Mouse (Mus musculus) midbrain, embryonic 16.5 days (tissue): ENCODE data around the gene Sh2d6. TPM values are rescaled to one million over a fixed set of nuclear protein-coding genes. Genes with fewer than 3 reads are reported as not detected.
A peak's percentile ranks its signal among the peaks of the same experiment; 100 is the strongest.

Experiments
- ATAC-seq: fragments of 200-750 bp; cut with Nextera tagmentation; 2 replicates; pipeline ENCODE4 v1.8.0; 2017; ENCODE audit warnings: moderate TSS enrichment
- H3K27ac ChIP-seq: fragments of 300-500 bp; sonication (generic); 2 replicates; pipeline ENCODE4 v1.5.1; 2014; ENCODE audit warnings: mild to moderate bottlenecking, low read length, mixed read lengths
- H3K27me3 ChIP-seq: fragments of 300-500 bp; sonication (generic); 2 replicates; pipeline ENCODE4 v1.6.1; 2014; ENCODE audit warnings: low read depth, low read length, mixed read lengths; ENCODE audit not compliant: control insufficient read depth, insufficient read depth
- H3K36me3 ChIP-seq: fragments of 300-500 bp; sonication (generic); 2 replicates; pipeline ENCODE4 v1.6.1; 2014; ENCODE audit warnings: mild to moderate bottlenecking, low read length, moderate library complexity, mixed read lengths; ENCODE audit not compliant: control insufficient read depth, insufficient read depth
- H3K4me1 ChIP-seq: fragments of 300-500 bp; sonication (generic); 2 replicates; pipeline ENCODE4 v1.6.1; 2014; ENCODE audit warnings: mild to moderate bottlenecking, low read length, mixed read lengths; ENCODE audit not compliant: control insufficient read depth, insufficient read depth
- H3K4me2 ChIP-seq: fragments of 300-500 bp; sonication (generic); 2 replicates; pipeline ENCODE4 v1.6.1; 2014; ENCODE audit warnings: mild to moderate bottlenecking, low read length, mixed read lengths
- H3K4me3 ChIP-seq: fragments of 300-500 bp; sonication (generic); 2 replicates; pipeline ENCODE4 v1.5.1; 2014; ENCODE audit warnings: low read depth, mild to moderate bottlenecking, low read length, moderate library complexity, mixed read lengths
- H3K9ac ChIP-seq: fragments of 300-500 bp; sonication (generic); 2 replicates; pipeline ENCODE4 v1.6.1; 2014; ENCODE audit warnings: low read depth, low read length, mixed read lengths
- H3K9me3 ChIP-seq: fragments of 300-500 bp; sonication (generic); replicated peaks from 2 replicates; pipeline ENCODE4 v1.6.1; 2014; ENCODE audit warnings: mild to moderate bottlenecking, low read length, mixed read lengths; ENCODE audit not compliant: control insufficient read depth, poor library complexity, severe bottlenecking
- WGBS: fragments of 180-500 bp; shearing (Covaris S2); extraction: QIAGEN DNeasy Blood & Tissue Kit; methylation state at CpG from one replicate; pipeline ENCODE4 v1.1.7; 2014; 5-methylcytosine and 5-hydroxymethylcytosine counted together
- polyA plus RNA-seq: library from polyadenylated mRNA; unstranded; fragments of >200 nt; fragmentation: Nextera tagmentation; extraction: Ambion mirVana; gene quantifications from 2 replicates; pipeline ENCODE4 v1.2.1, GENCODE M21; 2015

Sh2d6 gene
- polyA plus RNA-seq, 1 experiment from 2014 or later: 0.84 TPM

DNA sequence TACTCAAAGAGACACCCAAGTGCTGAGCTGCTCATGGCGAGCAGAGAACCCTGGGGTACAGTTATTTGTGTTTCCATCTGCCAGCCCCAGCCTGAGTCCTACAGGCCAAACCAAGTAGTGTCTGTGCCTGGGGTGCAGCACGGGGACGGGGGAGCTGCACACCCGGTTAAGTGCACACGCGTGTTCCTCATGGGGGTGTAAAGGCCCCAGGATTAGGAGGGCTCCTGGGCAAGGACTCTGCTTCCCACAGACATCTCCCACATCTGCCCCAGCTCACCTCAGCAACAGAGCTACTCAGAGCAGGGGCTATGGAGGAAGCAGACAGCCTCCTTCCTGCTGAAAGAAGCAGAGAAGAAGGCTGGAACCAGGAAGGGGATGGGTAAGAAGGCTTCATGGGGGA lies 5.9 kb downstream of the Sh2d6 start:
- H3K4me1 ChIP-seq: peaks cover 49% of the 10 kb centered on the region
- H3K27ac ChIP-seq: no peak overlapping the region
- ATAC-seq: no peak
- no peak overlapping the region for H3K9ac ChIP-seq
- H3K4me3 ChIP-seq: no peak overlapping the region
- H3K27me3 ChIP-seq: no peaks in the 10 kb centered on the region
- no peaks in the 10 kb centered on the region for H3K36me3 ChIP-seq
- WGBS: 92% methylated on average over 6 of the region's 6 CpGs
- no peaks in the 10 kb centered on the region for H3K9me3 ChIP-seq
- no peak overlapping the region for H3K4me2 ChIP-seq

DNA sequence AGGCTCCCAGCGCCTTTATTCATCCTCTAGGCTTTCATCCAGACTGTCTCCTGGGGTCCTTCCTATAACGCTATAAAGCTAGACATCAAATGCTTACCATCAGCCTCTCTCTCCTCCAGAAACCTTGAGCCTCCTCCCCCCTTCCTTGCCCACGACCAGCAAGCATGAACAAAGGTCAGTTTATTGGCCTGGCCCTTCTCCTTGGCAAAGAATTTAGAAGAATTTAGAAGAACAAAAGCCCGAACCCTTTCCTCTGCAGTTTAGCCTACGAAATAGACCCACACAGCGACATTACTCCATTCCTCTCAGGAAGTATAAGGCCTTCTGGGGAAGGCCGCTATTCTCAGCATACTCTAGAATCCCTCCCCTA lies 8.5 kb downstream of the Sh2d6 start:
- Histone ChIP-seq H3K4me2 (peak overlapping the region; percentile 64), H3K4me1 (peaks cover 25% of the 10 kb centered on the region), H3K27me3 (no peaks in the 10 kb centered on the region), H3K4me3 (0 out of 2 replicates have a peak overlapping the region, but pooled peaks have one; percentile 26), H3K27ac (peak overlapping the region; percentile 94), H3K9ac (peak overlapping the region; percentile 70), H3K36me3 (no peaks in the 10 kb centered on the region), H3K9me3 (no peaks in the 10 kb centered on the region)
- 28% methylated on average over 7 of the region's 7 CpGs for WGBS
- ATAC-seq: peak; percentile 12

DNA sequence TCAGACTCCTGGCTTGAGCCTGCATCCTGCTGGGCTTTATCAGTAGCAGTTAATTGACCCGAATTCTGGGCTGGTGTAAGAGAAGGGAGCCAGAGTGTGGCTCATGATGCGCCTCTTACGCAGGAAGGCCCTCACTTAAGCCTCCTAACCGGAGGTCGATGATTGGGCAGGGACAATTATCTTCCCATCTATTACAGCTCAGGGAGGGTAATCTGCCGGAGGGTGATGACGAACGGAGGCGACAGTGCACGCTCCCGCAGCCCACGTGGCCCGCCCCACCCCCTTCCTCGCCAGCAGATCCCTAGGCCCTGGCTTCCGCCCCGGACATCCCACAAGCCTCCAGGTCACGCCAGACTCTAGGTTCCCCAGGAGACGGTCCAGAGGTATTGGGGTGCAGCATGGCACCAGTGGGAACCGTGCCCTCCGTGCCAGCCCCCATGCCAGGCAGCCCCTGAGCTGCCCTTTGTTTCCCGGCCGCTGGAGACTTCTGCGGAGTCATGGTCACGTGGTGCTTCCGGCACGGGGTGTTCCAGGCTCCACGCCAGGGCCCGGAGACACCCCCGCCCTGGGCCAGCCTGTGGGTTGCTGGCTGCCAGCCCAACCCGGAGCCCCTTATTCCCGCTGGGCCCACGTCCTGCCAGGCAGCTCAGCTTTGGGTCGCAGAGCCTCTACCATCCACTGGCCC lies 9.0 kb downstream of the Sh2d6 start:
- peak; percentile 89 for ATAC-seq
- Histone ChIP-seq H3K9me3 (no peaks in the 10 kb centered on the region), H3K27me3 (no peaks in the 10 kb centered on the region), H3K4me3 (peak overlapping the region; percentile 26), H3K4me1 (peaks cover 25% of the 10 kb centered on the region), H3K9ac (peak overlapping the region; percentile 70), H3K27ac (peak overlapping the region; percentile 94), H3K36me3 (no peaks in the 10 kb centered on the region), H3K4me2 (peak overlapping the region; percentile 64)
- 2% methylated on average over 33 of the region's 33 CpGs for WGBS

DNA sequence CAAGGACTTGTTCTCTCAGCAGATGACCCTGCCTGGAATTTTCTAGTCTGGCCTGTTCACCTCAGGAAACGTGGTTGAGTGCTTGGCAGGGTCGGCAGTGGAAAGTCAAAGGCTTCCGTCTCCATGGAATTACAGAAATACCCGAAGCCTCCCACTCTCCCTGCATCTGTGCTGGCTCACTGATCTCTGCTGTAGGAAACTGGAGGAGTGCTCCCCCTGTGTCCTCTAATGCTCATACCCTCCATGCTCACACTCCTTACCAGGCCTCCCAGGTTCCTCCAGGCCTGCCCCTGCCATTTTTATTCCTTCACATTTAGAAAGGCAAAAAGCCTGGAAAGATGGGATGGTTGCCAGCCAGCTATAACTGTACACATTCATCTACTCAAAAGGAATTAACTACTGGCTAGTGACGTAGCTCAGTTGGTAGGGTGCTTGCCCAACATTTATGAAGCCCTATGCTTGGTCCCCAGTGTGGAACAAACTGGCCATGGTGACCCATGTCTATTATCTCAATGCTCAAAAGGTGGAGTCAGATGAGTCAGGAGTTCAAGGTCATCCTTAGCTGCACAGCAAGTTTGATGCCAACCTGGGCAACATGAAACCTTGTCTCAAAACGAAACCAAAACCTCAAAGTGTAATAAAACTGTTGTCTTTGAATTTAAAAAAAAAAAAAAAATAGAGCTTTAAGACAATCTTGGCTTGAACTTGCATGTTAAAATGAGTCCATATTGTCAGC lies 10.7 kb downstream of the Sh2d6 start:
- WGBS: 67% methylated on average over 6 of the region's 6 CpGs
- no peak for ATAC-seq
- peaks cover 25% of the 10 kb centered on the region for H3K4me1 ChIP-seq
- H3K27me3 ChIP-seq: no peaks in the 10 kb centered on the region
- H3K27ac ChIP-seq: 0 out of 2 replicates have a peak overlapping the region, but pooled peaks have one; percentile 1
- no peaks in the 10 kb centered on the region for H3K36me3 ChIP-seq
- no peak overlapping the region for H3K9ac ChIP-seq
- no peaks in the 10 kb centered on the region for H3K9me3 ChIP-seq
- no peak overlapping the region for H3K4me3 ChIP-seq
- H3K4me2 ChIP-seq: no peak overlapping the region

DNA sequence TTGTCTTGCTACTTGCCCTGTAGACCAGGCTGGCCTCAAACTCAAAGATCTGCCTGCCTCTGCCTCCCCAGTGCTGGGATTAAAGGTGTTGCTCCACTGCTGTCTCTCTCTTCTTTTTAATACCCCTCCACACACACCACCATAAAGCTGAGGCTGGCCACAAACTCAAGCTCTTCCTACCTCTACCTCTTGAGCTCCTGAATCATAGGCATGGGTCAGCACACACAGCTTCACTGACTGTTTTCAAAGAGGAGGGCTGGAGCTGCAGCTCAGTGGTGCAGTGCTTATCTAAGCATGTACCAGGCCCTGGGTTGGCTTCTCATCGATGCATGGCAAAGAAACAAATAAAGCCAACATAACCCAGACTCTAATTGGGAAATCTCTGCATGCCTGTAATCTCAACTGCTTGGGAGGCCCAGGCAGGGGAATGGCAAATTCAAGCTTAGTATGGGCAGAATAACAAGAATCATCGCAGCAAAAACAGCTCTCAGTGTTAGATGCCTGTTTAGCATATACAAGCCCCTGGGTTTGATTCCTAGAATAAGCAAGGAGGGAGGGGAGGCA lies 11.6 kb downstream of the Sh2d6 start:
- Histone ChIP-seq H3K9ac (no peak overlapping the region), H3K9me3 (no peaks in the 10 kb centered on the region), H3K27ac (no peak overlapping the region)

DNA sequence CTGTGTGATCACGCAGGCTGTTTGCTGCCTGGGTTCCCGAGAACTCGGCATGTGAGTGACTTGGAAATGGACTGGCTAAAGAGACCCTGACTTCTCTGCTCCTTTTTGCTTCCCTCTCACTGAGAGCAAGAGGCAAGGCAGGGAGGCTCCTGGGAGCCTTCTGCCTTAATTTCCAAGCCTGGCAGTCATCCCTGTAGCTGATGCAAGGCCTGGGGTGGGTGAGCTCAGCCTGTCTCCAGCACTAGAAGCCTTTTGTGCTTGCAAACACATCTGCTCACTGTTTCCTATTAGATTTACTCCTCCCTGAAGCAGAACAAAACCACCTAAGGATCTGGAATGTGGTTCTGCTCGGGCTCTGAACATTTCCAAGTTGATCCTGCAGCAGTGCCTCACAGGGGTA lies 12.9 kb downstream of the Sh2d6 start:
- Histone ChIP-seq H3K9ac (no peak overlapping the region), H3K27ac (peak overlapping the region; percentile 14; the same call in 1 of the 2 replicates), H3K27me3 (no peaks in the 10 kb centered on the region), H3K4me3 (no peak overlapping the region), H3K36me3 (no peaks in the 10 kb centered on the region), H3K4me1 (peaks cover 21% of the 10 kb centered on the region), H3K9me3 (no peaks in the 10 kb centered on the region), H3K4me2 (no peak overlapping the region)
- ATAC-seq: no peak
- WGBS: 76% methylated on average over 4 of the region's 4 CpGs

More for the DNA sequence above, 11.6 kb downstream of the Sh2d6 start:
- WGBS: 69% methylated on average over 2 of the region's 2 CpGs
- Histone ChIP-seq H3K27me3 (no peaks in the 10 kb centered on the region), H3K4me3 (no peak overlapping the region), H3K4me2 (no peak overlapping the region), H3K4me1 (peaks cover 25% of the 10 kb centered on the region), H3K36me3 (no peaks in the 10 kb centered on the region)
- no peak for ATAC-seq

DNA sequence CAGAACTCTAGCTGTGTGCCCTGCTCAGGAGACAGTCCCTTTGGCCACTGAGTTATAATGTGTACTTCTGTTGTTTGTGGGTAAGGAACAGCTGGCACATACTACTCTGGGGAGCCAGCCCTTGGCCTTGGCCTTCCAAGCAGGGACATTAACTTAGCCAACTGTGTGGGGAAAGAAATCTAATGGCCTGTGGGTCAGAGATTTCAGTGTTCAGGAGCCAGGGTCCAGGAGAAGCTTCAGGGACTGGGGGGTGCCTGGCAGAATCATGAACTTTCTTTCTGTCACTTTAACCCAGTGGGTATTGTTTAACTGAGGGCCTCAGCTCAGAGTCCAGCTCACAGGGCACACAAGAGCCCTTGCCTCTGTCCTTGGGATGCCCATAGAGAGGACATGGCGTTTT lies 15.4 kb downstream of the Sh2d6 start:
- Histone ChIP-seq H3K9me3 (no peaks in the 10 kb centered on the region), H3K36me3 (no peaks in the 10 kb centered on the region), H3K4me3 (no peak overlapping the region), H3K4me1 (no peaks in the 10 kb centered on the region), H3K4me2 (no peak overlapping the region), H3K27ac (no peak overlapping the region), H3K27me3 (no peaks in the 10 kb centered on the region), H3K9ac (no peak overlapping the region)
- WGBS: 75% methylated on average over 1 of the region's 1 CpGs
- ATAC-seq: no peak

DNA sequence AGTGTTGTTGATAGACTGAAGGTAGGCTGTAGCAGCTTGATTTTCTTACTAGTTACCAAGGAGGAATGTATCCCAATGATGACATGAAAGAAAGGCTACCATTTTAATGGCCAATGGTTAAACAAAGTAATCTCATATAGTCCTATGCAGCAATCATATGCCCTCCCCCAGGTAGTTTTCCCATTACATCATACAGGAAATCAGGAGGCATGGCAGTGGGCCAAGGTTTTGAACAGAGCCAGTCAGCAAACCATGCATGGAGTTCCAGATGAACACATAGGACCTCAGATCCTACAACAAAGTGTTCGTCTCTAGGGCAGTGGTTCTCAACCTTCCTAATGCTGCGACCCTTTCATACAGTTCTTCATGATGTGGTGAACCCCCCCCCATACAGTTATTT lies 17.6 kb downstream of the Sh2d6 start:
- H3K27me3 ChIP-seq: no peaks in the 10 kb centered on the region
- no peak for ATAC-seq
- WGBS: 92% methylated on average over 2 of the region's 2 CpGs

DNA sequence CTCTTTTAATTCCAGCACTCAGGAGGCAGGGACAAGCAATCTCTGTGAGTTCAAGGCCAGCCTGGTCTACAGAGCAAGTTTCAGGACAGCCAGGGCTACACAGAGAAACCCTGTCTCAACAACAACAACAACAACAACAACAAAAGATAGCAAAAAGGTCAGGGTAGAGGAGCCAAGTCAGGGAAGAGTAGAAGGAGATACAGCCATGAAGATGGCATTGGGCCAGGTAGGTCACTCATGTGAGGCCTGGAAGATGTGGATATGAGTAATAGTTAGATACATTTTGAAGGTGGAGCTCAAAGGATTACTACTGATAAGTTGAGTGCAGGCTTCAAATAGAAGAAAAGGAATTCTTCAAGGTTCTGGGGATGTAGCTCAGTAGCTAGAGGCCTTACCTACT lies 18.2 kb downstream of the Sh2d6 start:
- Histone ChIP-seq H3K4me2 (no peak overlapping the region), H3K9me3 (no peaks in the 10 kb centered on the region), H3K36me3 (no peaks in the 10 kb centered on the region), H3K27me3 (no peaks in the 10 kb centered on the region), H3K4me1 (no peaks in the 10 kb centered on the region), H3K4me3 (no peak overlapping the region), H3K9ac (no peak overlapping the region), H3K27ac (no peak overlapping the region)
- ATAC-seq: no peak

More for the DNA sequence above, 17.6 kb downstream of the Sh2d6 start:
- Histone ChIP-seq H3K4me2 (no peak overlapping the region), H3K9ac (no peak overlapping the region), H3K36me3 (no peaks in the 10 kb centered on the region), H3K4me1 (no peaks in the 10 kb centered on the region), H3K9me3 (no peaks in the 10 kb centered on the region), H3K4me3 (no peak overlapping the region), H3K27ac (no peak overlapping the region)
